Mouse (Mus musculus): ENCODE measurements around the gene Atp9a. TPM values are rescaled to one million over a fixed set of nuclear protein-coding genes. Genes with fewer than 3 reads are reported as not detected.

Atp9a gene
- total RNA-seq, 2 experiments from 2014 or later = 14.9 to 16.9 TPM

GRCm38 (mm10) chr2:168615160-168615559 is 127.0 kb downstream of the Atp9a start:
- no peak for DNase-seq
- intact Hi-C loops (cut with DNase I; ENCODE audit: low total_unique reads) = no loop called here

GRCm38 (mm10) chr2:168614170-168614872 is 127.9 kb downstream of the Atp9a start:
- intact Hi-C loops (cut with DNase I; ENCODE audit: low total_unique reads) = no loop called here
- peak; percentile 32 for DNase-seq

GRCm38 (mm10) chr2:168613092-168613880 is 128.9 kb downstream of the Atp9a start:
- intact Hi-C loops (cut with DNase I; ENCODE audit: low total_unique reads) = no loop called here
- DNase-seq = peak; percentile 45

- intact Hi-C loops (cut with DNase I; ENCODE audit: low total_unique reads) = no loop called here
- no peak for DNase-seq
Measured at GRCm38 (mm10) chr2:168610941-168611340, 131.3 kb downstream of the Atp9a start.

DNA sequence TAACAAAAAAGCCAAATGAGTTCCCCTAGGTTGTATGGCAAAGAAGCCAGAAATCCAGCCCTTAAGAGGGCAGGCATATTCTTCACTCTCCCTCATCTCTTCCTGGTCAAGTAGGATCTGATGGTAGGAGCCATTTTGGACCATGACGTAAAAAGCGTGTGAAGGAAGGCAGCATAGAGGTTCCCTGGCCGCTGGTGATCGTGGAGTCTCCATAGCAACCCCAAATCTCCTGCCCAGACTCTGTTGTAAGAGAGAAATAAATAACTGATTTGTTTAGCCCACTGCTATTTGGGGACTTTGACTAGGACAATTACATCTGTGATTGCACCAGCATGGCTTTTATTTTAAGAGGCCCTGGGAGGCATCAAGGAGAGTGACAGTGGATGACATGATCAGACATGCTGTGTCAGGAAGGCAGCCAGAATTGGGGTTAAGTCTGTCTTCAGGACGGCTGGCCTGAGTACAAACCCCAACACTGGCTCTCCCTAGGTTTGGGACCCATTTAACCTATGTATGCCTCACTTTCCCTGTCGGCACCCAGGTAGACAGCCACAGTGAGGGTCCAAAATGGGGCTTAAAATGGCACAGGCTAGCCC is 132.5 kb downstream of the Atp9a start:
- intact Hi-C loops (cut with DNase I; ENCODE audit: low total_unique reads) = no loop called here
- DNase-seq = no peak

GRCm38 (mm10) chr2:168608125-168608564 is 134.1 kb downstream of the Atp9a start:
- no peak for DNase-seq
- intact Hi-C loops (cut with DNase I; ENCODE audit: low total_unique reads) = no loop called here

- DNase-seq = peak; percentile 71
- intact Hi-C loops (cut with DNase I; ENCODE audit: low total_unique reads) = no loop called here
Measured at GRCm38 (mm10) chr2:168604655-168605070, 137.5 kb downstream of the Atp9a start.

- intact Hi-C loops (cut with DNase I; ENCODE audit: low total_unique reads) = no loop called here
- DNase-seq = no peak
Measured at GRCm38 (mm10) chr2:168602387-168602741, 139.8 kb downstream of the Atp9a start.

DNA sequence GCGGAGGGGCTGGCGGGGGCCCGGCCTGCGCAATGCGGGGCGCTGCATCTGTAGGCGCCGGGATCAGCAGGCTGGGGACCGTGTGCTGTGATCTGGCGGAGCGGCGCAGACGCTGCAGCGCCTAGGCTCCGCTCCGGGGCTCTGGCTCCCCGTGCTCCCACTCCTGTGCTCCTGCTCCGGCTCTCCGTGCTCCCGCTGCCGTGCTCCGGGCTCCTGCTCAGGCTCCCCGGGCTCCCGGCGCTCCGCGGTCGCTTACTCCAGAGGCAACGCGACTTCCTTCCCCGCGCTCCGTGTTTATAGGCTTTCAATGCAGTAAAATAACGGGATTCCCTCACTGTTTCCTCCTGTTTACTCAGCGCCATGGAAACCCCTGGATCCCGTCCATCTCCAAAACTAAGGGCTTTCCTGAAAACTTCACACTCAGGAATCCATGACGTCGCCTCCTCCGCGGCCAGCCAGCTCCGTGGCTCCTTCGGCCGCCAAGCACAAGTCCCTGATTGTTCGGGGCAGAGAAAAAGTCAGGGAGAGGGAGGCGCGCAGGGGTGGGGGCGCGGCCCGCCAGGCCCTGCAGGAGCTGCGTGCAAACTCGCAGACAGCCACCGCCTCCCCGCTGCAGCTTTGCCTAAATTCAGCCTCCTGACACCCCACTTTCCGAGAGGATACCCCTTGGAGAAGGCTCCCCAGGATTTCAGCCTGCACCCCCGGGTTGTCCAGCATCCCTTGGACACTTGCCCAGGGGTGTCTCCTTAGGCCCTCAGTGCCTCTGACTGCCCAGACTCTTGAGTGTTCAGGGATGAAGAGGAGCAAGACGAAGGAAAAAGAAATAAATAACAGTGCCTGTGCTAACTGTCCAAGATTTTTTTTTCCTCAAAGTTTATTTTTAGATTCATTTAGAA is 140.5 kb downstream of the Atp9a start, which contains the start of gene Nfatc2:
TSS of gene Nfatc2 (minus strand) at position 167 of the 896 bp plus-strand sequence.
- intact Hi-C loops (cut with DNase I; ENCODE audit: low total_unique reads) = no loop called here
- peak; percentile 88 for DNase-seq

GRCm38 (mm10) chr2:168600750-168601490 is 141.3 kb downstream of the Atp9a start:
- no peak for DNase-seq
- intact Hi-C loops (cut with DNase I; ENCODE audit: low total_unique reads) = no loop called here

GRCm38 (mm10) chr2:168595693-168596092 is 146.5 kb downstream of the Atp9a start:
- intact Hi-C loops (cut with DNase I; ENCODE audit: low total_unique reads) = no loop called here
- DNase-seq = no peak

DNA sequence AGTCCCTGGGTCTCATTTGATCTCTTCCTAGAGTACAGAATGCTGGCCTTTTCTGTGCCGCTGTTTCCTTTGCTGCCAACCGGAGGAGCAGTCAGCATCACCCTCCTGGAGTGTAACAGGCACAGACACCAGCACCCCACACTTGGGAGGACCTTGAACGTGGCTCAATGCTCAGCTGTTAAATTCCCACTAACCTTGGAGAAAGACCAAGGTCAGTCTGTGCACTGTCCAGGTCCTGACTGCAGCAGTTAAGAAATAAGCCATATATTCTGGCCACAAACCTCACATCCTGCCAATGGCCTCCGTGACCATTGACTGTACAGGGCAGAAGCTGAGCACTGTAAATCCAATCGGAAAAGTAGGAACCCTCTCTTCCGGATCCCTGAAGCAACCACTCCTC is 148.5 kb downstream of the Atp9a start:
- intact Hi-C loops (cut with DNase I; ENCODE audit: low total_unique reads) = no loop called here

DNA sequence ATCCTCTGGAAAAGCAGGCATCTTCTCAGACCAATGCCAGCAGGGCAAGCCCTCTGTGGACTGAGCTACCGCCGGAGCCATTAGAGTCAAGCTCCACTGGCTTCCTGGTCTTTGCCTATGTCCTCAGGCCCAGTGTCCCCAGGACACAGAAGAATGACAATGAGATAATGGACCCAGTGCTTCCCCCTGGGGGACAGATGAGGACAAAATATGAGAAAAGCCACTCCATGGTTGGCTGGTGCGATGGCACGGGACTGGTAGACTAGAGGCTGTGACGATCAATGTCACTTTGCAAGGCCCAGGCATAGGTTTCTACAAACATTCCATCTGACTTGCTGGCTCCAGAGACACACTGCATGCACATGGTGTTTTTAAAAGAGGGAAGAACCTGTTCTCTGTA is 149.2 kb downstream of the Atp9a start:
- intact Hi-C loops (cut with DNase I; ENCODE audit: low total_unique reads) = no loop called here
- no peak for DNase-seq

More for the DNA sequence above, 148.5 kb downstream of the Atp9a start:
- no peak for DNase-seq

GRCm38 (mm10) chr2:168591076-168591475 is 151.1 kb downstream of the Atp9a start:
- intact Hi-C loops (cut with DNase I; ENCODE audit: low total_unique reads) = no loop called here
- DNase-seq = no peak

GRCm38 (mm10) chr2:168590556-168590955 is 151.7 kb downstream of the Atp9a start:
- intact Hi-C loops (cut with DNase I; ENCODE audit: low total_unique reads) = no loop called here
- DNase-seq = no peak

DNA sequence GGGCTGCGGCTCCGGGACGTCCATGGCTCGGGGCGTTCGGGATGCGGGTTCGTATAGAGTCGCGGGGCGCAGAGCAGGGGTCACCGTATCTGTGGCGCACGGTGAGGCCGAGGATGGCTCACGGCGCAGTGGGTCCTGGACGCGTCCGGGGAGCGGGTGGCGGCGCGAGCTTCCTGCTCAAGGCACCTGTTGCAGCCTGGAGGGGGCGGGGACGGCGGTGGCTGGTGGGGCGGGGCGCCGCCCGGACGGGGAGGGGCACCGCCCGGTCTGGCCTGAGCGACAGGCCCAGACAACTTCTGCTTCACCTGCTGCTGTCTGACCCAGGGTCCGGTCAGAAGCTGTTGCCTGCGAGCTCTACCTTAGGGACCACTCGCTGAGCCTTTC is 152.0 kb downstream of the Atp9a start:
- DNase-seq = peak; percentile 63
- intact Hi-C loops (cut with DNase I; ENCODE audit: low total_unique reads) = no loop called here

- intact Hi-C loops (cut with DNase I; ENCODE audit: low total_unique reads) = loop anchor here (5.0 kb wide), 1 partner anchor 37 kb away; no protein-coding TSS in a partner anchor
- DNase-seq = no peak
Measured at GRCm38 (mm10) chr2:168589368-168590167, 152.6 kb downstream of the Atp9a start.
